Mouse (Mus musculus): ENCODE results near the gene Nudt2. TPM values are rescaled to one million over a fixed set of nuclear protein-coding genes. Genes with fewer than 3 reads are reported as not detected.
"Not testable (repeated sequence)": the region's sequence is repeated elsewhere in the genome, so short reads cannot be mapped to it uniquely, and the experiment has no call there.

The Nudt2 gene
- 16.9 and 20.5 TPM in 2 replicates for polyA plus RNA-seq (2015; fragmentation: Nextera tagmentation; extraction: Ambion mirVana)

DNA sequence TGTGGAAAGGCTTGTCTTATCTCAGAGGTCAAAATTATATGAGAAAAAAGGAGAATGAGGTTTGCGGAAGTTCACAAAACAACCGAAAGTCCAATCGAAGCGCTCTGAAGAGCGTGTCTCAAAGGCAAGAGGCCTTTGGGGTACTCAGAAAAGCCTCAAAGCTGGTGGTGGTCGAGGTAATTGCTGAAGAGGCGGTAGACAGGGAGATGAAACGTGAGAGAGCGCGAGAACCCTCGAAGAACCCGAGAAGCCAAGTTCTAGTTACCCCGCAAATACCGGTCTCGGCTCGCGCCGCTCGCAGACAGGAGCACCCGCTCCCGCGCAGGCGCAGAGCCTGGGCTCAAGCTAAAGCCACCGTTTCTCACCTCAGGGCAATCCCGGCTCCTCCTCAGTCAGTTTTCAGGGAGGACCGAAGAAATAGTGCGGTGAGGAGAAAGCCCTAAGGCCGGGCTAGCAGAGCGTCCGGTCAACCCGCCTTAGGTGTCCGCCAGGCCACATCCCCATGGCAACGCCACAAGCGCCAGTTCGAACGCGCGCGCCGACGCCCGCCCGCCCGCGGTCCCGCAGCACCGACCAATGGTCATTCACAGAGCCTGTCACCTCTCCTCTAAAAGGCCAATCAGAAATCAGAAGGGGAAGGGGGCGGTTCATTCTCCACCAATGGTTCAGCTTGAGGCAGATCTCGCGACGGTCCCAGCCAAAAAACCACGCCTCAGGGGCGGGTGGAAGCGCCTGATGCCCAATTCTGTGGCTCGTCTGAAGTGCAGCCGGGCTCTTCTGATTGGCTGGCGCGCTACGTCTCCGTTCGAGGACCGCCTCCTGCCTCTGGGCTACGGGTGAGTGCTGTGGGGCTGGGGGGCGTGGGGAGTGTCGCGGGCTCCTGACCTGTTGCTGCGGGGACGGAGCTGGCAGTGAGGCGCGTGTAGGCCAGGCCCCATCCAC, at the start of gene Nudt2, which contains the start of gene Kif24:
Gene Nudt2 (plus strand): TSS at position 807 of the 942 bp plus-strand sequence.
Gene Kif24 (minus strand): TSS at position 543 of the 942 bp plus-strand sequence.
- H3K9ac ChIP-seq (ENCODE audit: low read depth, low read length), result peak within 1 kb of the TSS; percentile 87
- peak within 1 kb of the TSS; percentile 90 for H3K4me2 ChIP-seq (ENCODE audit: low read depth, low read length)
- H3K36me3 ChIP-seq (ENCODE audit: control insufficient read depth, insufficient read depth), result no peaks in the 10 kb centered on the region
- ATAC-seq (ENCODE audit: low read depth), result peak; percentile 98
- no peaks in the 10 kb centered on the region for H3K9me3 ChIP-seq (replicated peaks; ENCODE audit: control insufficient read depth, low read length)
- no peaks in the 10 kb centered on the region for H3K27me3 ChIP-seq (ENCODE audit: control insufficient read depth, insufficient read depth, low read depth, low read length)
- H3K4me1 ChIP-seq (ENCODE audit: control insufficient read depth, low read depth, low read length), result peaks cover 16% of the 10 kb centered on the region
- peak within 1 kb of the TSS; percentile 79 for H3K4me3 ChIP-seq (ENCODE audit: low read depth, low read length)
- WGBS (ENCODE audit: insufficient replicate concordance), result under 1% methylated on average over 70 of the region's 70 CpGs
- H3K27ac ChIP-seq (ENCODE audit: low read length), result peak within 1 kb of the TSS; percentile 83

DNA sequence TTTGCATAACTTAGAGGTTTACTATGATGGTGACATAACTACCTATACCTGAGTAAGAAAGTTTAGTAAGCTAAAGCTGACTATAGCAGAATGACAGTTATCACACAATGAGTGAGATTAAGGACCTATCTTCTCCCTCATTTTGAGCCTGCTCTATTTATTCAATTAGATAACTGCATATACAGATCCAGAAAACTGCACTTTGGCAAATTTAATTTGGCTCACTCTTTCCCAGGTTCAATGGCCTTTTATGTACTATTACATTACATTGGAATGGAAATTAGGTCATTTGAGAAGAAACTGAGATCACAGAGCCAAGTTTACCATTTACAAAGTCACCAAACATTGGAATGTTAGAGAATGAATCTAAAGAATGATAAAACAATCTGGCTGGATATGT, 48.0 kb upstream of the Nudt2 start:
- no peak overlapping the region for H3K9ac ChIP-seq (ENCODE audit: low read depth, low read length)
- no peak overlapping the region for H3K4me3 ChIP-seq (ENCODE audit: low read depth, low read length)
- no peaks in the 10 kb centered on the region for H3K27me3 ChIP-seq (ENCODE audit: control insufficient read depth, insufficient read depth, low read depth, low read length)
- no peaks in the 10 kb centered on the region for H3K9me3 ChIP-seq (replicated peaks; ENCODE audit: control insufficient read depth, low read length)
- H3K27ac ChIP-seq (ENCODE audit: low read length), result no peak overlapping the region
- H3K4me2 ChIP-seq (ENCODE audit: low read depth, low read length), result no peak overlapping the region
- no peaks in the 10 kb centered on the region for H3K4me1 ChIP-seq (ENCODE audit: control insufficient read depth, low read depth, low read length)
- ATAC-seq (ENCODE audit: low read depth), result no peak
- H3K36me3 ChIP-seq (ENCODE audit: control insufficient read depth, insufficient read depth), result no peaks in the 10 kb centered on the region

DNA sequence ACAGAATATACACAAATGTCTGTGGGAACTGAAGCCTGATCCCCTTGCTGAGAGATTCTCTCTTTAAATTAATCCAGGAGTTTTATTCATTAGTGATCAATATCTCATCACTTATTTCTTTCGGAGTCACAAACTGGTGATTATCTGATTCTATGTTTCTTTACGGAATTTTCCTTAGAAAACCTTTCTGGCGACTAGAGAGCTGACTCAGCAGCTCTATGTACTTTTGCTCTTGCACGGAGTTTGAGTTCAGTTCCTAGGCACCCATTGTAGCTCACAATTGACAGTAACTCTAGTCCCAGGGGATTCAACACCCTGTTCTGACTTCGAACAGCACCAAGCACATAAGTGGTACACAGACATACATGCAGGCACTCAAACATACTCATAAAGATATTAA, 26.0 kb upstream of the Nudt2 start:
- 76% methylated on average over 5 of the region's 5 CpGs for WGBS (ENCODE audit: insufficient replicate concordance)
- Histone ChIP-seq H3K36me3 (ENCODE audit: control insufficient read depth, insufficient read depth) (no peaks in the 10 kb centered on the region), H3K27me3 (ENCODE audit: control insufficient read depth, insufficient read depth, low read depth, low read length) (no peaks in the 10 kb centered on the region), H3K9me3 (replicated peaks; ENCODE audit: control insufficient read depth, low read length) (no peaks in the 10 kb centered on the region), H3K9ac (ENCODE audit: low read depth, low read length) (no peak overlapping the region), H3K27ac (ENCODE audit: low read length) (no peak overlapping the region), H3K4me1 (ENCODE audit: control insufficient read depth, low read depth, low read length) (no peaks in the 10 kb centered on the region), H3K4me3 (ENCODE audit: low read depth, low read length) (no peak overlapping the region), H3K4me2 (ENCODE audit: low read depth, low read length) (no peak overlapping the region)
- ATAC-seq (ENCODE audit: low read depth), result no peak

DNA sequence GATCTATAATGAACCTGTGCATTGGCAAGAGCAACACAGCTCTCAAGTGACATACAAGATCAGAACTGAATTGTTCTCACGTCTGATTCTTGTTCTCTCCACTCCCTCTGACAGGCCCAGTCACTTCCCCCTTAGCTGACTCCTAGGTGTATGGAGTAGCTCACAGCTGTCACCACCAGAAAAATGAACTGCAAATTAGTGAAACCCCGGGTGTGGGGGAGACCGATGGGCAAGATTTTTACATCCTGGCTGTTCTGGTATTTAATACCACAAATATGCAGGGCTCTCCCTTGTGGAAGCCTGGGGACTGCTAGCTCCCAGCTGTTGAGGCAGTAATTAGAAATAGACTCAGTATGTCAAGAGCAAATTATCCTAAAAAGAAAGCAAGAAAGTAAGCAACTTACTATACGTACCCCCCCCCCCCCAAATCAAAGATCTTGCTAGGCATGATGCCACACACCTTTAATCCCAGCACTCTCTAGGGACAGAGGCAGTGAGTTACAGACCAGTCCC, 22.1 kb upstream of the Nudt2 start:
- no peak for ATAC-seq (ENCODE audit: low read depth)
- WGBS (ENCODE audit: insufficient replicate concordance), result 64% methylated on average over 4 of the region's 4 CpGs
- Histone ChIP-seq H3K9ac (ENCODE audit: low read depth, low read length) (no peak overlapping the region), H3K27ac (ENCODE audit: low read length) (no peak overlapping the region), H3K4me2 (ENCODE audit: low read depth, low read length) (no peak overlapping the region), H3K27me3 (ENCODE audit: control insufficient read depth, insufficient read depth, low read depth, low read length) (no peaks in the 10 kb centered on the region), H3K4me3 (ENCODE audit: low read depth, low read length) (no peak overlapping the region), H3K4me1 (ENCODE audit: control insufficient read depth, low read depth, low read length) (no peaks in the 10 kb centered on the region), H3K36me3 (ENCODE audit: control insufficient read depth, insufficient read depth) (no peaks in the 10 kb centered on the region), H3K9me3 (replicated peaks; ENCODE audit: control insufficient read depth, low read length) (no peaks in the 10 kb centered on the region)

DNA sequence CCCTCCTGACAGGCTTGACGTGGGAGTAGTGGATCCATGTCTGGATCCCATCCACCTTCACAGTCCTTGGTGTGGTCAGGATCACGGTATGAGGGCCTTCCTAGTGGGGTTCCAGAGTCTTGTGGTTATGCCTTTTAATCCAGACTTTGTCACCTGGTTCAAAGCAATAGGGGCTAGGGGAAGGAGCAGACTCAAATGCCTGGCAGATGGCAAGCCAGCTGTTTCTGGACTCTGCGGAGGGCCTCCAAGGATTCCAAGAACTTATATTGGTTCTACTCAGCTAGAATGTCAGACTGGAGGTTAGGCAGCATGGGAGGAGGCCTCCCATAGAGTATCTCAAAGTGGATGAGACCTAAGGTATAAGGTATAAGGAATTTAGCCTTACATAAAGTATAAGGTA, 17.4 kb upstream of the Nudt2 start:
- Histone ChIP-seq H3K4me3 (ENCODE audit: low read depth, low read length) (no peak overlapping the region), H3K9ac (ENCODE audit: low read depth, low read length) (no peak overlapping the region), H3K27ac (ENCODE audit: low read length) (no peak overlapping the region), H3K4me1 (ENCODE audit: control insufficient read depth, low read depth, low read length) (no peaks in the 10 kb centered on the region), H3K36me3 (ENCODE audit: control insufficient read depth, insufficient read depth) (no peaks in the 10 kb centered on the region; the same call in 1 of the 2 replicates), H3K4me2 (ENCODE audit: low read depth, low read length) (no peak overlapping the region), H3K27me3 (ENCODE audit: control insufficient read depth, insufficient read depth, low read depth, low read length) (no peaks in the 10 kb centered on the region), H3K9me3 (replicated peaks; ENCODE audit: control insufficient read depth, low read length) (no peaks in the 10 kb centered on the region)
- 80% methylated on average over 3 of the region's 3 CpGs for WGBS (ENCODE audit: insufficient replicate concordance)
- ATAC-seq (ENCODE audit: low read depth), result no peak

DNA sequence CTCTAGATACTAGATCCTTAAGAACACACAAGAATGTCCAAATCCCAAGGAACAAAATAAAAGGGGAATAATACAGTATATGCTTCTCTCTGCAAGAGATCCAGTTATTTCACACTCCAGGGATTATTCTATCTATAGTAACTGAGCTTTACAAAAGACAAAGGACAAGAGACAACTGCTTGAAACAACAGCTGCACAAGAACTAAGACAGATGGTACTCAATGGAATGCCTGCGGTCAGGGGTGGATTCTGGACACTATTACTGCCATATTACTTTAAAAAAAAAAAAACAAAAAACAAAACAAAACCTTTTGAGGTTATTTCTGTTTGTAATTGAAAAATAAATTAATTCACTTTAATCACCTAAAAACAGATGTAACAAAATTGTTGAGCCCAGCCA, 4.3 kb upstream of the Nudt2 start:
- Histone ChIP-seq H3K27ac (ENCODE audit: low read length) (no peak overlapping the region), H3K9me3 (replicated peaks; ENCODE audit: control insufficient read depth, low read length) (no peaks in the 10 kb centered on the region), H3K27me3 (ENCODE audit: control insufficient read depth, insufficient read depth, low read depth, low read length) (no peaks in the 10 kb centered on the region), H3K4me3 (ENCODE audit: low read depth, low read length) (no peak overlapping the region), H3K4me2 (ENCODE audit: low read depth, low read length) (no peak overlapping the region), H3K36me3 (ENCODE audit: control insufficient read depth, insufficient read depth) (no peaks in the 10 kb centered on the region), H3K9ac (ENCODE audit: low read depth, low read length) (no peak overlapping the region), H3K4me1 (ENCODE audit: control insufficient read depth, low read depth, low read length) (peaks cover 16% of the 10 kb centered on the region)
- ATAC-seq (ENCODE audit: low read depth), result no peak
- 93% methylated on average over 1 of the region's 1 CpGs for WGBS (ENCODE audit: insufficient replicate concordance)

DNA sequence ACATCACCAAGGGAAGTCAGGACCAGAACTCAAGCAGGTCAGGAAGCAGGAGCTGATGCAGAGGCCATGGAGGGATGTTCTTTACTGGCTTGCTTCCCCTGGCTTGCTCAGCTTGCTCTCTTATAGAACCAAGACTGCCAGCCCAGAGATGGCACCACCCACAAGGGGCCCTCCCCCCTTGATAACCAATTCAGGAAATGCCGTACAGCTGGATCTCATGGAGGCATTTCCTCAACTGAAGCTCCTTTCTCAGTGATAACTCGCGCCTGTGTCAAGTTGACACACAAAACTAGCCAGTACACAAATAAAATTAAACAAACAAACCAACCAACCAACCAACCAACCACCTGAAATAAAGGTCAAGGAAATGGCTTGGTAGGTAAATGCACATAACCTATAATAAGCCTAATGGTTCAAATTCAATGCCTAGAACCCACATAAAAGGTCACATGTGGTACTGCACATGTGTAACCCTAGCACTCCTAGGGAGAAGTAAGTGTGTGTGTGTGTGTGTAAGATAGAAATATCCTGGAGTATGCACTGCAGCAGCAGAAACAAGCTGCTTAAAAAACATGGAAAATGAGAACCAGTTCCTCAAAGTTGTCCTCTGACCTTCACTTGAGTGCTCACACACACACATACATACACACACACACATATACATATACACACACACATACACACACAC, 1.8 kb upstream of the Nudt2 start:
- H3K4me1 ChIP-seq (ENCODE audit: control insufficient read depth, low read depth, low read length), result peaks cover 16% of the 10 kb centered on the region
- H3K27me3 ChIP-seq (ENCODE audit: control insufficient read depth, insufficient read depth, low read depth, low read length); H3K9me3 ChIP-seq (replicated peaks; ENCODE audit: control insufficient read depth, low read length); ATAC-seq (ENCODE audit: low read depth); H3K36me3 ChIP-seq (ENCODE audit: control insufficient read depth, insufficient read depth): not testable (repeated sequence)
- H3K4me3 ChIP-seq (ENCODE audit: low read depth, low read length), result peak overlapping the region; percentile 79
- H3K4me2 ChIP-seq (ENCODE audit: low read depth, low read length), result peak overlapping the region; percentile 90
- peak overlapping the region; percentile 87 for H3K9ac ChIP-seq (ENCODE audit: low read depth, low read length)
- H3K27ac ChIP-seq (ENCODE audit: low read length), result peak overlapping the region; percentile 83
- WGBS (ENCODE audit: insufficient replicate concordance), result 6% methylated on average over 3 of the region's 3 CpGs

DNA sequence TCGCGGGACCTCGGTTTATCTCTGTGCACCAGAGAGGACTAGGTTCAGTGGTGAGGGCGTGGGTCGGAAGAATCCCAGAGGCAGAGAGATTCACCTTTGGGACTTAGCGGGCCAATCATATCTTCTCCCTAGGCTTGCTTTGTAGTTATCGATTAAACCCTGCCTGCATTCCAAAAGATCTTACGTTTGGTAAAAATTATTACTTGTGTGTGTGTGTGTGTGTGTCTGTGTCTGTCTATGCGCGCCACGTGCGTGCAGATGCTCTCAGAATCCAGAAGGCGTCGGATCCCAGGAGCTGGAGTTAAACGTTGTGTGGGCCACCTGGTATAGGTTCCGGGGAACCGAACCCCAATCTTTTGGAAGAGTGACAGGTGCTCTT, 325 bp downstream of the Nudt2 start:
- WGBS (ENCODE audit: insufficient replicate concordance), result 6% methylated on average over 17 of the region's 17 CpGs
- Histone ChIP-seq H3K27me3 (ENCODE audit: control insufficient read depth, insufficient read depth, low read depth, low read length) (no peaks in the 10 kb centered on the region), H3K36me3 (ENCODE audit: control insufficient read depth, insufficient read depth) (no peaks in the 10 kb centered on the region), H3K4me1 (ENCODE audit: control insufficient read depth, low read depth, low read length) (peaks cover 16% of the 10 kb centered on the region), H3K9me3 (replicated peaks; ENCODE audit: control insufficient read depth, low read length) (no peaks in the 10 kb centered on the region), H3K9ac (ENCODE audit: low read depth, low read length) (peak overlapping the region; percentile 56), H3K4me2 (ENCODE audit: low read depth, low read length) (peak overlapping the region; percentile 60), H3K4me3 (ENCODE audit: low read depth, low read length) (peak overlapping the region; percentile 79), H3K27ac (ENCODE audit: low read length) (0 out of 2 replicates have a peak overlapping the region, but pooled peaks have one; percentile 13)
- ATAC-seq (ENCODE audit: low read depth), result no peak

Data from liver, embryonic 16.5 days (tissue).